Mouse (Mus musculus): ENCODE measurements around the gene Ctrb1.

DNA sequence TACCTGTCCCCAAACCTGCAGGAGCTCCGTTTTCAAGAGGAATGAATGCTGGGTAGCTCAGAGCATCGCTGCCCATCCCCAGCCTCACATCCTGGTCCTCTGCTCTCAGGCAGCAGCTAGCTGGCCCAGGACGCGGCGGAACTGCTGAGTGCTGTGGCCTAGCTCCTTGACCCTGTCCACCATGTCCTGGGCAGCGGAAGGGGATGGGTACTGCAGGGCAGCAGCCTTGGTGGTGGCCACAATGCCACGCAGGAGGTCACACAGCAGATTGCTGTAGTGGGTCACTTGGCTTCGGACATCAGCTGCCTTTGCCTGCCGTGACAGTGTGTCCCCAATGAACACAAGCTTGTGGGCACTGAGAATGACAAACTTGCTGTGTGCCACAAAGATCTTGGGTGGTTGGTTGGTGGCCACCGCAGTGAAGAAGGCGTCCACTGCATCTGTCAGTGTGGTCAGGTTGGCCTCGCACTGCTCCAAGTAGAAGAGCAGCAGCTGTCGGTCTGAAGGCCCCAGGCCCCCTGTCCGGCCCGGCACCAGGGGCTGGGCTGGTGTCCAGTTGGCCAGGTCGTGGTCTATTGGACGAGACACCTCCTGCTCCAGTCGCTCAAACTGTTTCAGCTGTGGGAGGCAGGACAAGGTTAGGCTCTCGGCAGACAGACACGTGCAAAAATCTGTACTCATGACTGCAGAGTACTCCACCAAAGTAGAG, 20.1 kb upstream of the Ctrb1 start:
- TF ChIP-seq CTCF (IDR thresholded peaks at IDR 0.05; ENCODE audit: borderline replicate concordance, control insufficient read depth, extremely low read depth, insufficient read depth, low read length, poor library complexity) (no peak), POLR2A (IDR thresholded peaks at IDR 0.05; ENCODE audit: control insufficient read depth, extremely low read depth, insufficient read depth, low read length, poor library complexity) (no peak)
